Mouse (Mus musculus) testis, adult 2 months (tissue): ENCODE results near the gene Ccdc85b.

Experiments used
- CTCF ChIP-seq: fragments of 200-500 bp; IDR thresholded peaks from 2 replicates; pipeline ENCODE4 v1.5.1; 2012; ENCODE audit warnings: low read depth, mild to moderate bottlenecking, inconsistent platforms, low read length, moderate library complexity; ENCODE audit not compliant: control insufficient read depth, insufficient read depth, insufficient replicate concordance
- POLR2A ChIP-seq: fragments of 200-500 bp; IDR thresholded peaks from 2 replicates; pipeline ENCODE4 v1.6.1; 2012; ENCODE audit warnings: low read depth, mild to moderate bottlenecking, inconsistent platforms, low read length, moderate library complexity; ENCODE audit not compliant: control insufficient read depth

GRCm38 (mm10) chr19:5480016-5480415 is 22.3 kb upstream of the Ccdc85b start:
- TF ChIP-seq CTCF (no peak), POLR2A (0 out of 2 replicates have a peak, but pooled peaks have one; percentile 15)
